Mouse (Mus musculus): ENCODE measurements around the gene Spred3. TPM values are rescaled to one million over a fixed set of nuclear protein-coding genes. Genes with fewer than 3 reads are reported as not detected.
A peak's percentile ranks its signal among the peaks of the same experiment; 100 is the strongest.

The Spred3 gene
- total RNA-seq, 2 experiments from 2014 or later = 41.8 to 62.4 TPM

DNA sequence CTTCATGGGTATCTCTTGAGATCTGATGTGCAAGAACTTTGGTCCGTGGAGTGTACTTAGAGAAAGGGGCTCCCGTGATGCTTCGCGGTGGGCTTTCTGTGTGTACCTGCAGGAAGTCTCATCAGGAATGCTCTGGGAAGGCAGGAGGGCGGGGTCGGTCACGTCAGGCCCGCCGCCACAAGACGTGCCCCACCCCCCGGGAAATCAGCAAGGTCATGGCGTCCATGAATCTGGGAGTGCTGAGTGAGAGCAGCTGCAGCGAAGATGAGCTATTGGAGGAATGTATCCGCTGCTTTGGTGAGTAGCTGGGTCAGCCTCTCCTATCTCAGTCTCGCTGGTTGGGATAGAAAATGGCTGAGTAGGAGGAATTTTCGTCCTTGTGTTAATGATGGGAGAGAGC, 32.8 kb downstream of the Spred3 start:
- intact Hi-C loops (cut with DNase I) = no loop called here
- DNase-seq (ENCODE audit: low spot score in 2 of 2) = no peak

- intact Hi-C loops (cut with DNase I) = loop anchor here (5.0 kb wide), 1 partner anchor 162 kb away; no protein-coding TSS in a partner anchor
- no peak for DNase-seq (ENCODE audit: low spot score in 2 of 2)
Observed at GRCm38 (mm10) chr7:29134693-29135386, 35.4 kb downstream of the Spred3 start, which contains the start of gene Rasgrp4. TSS of gene Rasgrp4 (plus strand) at chr7:29134851.

GRCm38 (mm10) chr7:29134230-29134629, 36.0 kb downstream of the Spred3 start:
- intact Hi-C loops (cut with DNase I) = loop anchor here (5.0 kb wide), 1 partner anchor 163 kb away; no protein-coding TSS in a partner anchor
- no peak for DNase-seq (ENCODE audit: low spot score in 2 of 2)

- intact Hi-C loops (cut with DNase I) = no loop called here
- no peak for DNase-seq (ENCODE audit: low spot score in 2 of 2)
Observed at GRCm38 (mm10) chr7:29128725-29129124, 41.5 kb downstream of the Spred3 start.

DNA sequence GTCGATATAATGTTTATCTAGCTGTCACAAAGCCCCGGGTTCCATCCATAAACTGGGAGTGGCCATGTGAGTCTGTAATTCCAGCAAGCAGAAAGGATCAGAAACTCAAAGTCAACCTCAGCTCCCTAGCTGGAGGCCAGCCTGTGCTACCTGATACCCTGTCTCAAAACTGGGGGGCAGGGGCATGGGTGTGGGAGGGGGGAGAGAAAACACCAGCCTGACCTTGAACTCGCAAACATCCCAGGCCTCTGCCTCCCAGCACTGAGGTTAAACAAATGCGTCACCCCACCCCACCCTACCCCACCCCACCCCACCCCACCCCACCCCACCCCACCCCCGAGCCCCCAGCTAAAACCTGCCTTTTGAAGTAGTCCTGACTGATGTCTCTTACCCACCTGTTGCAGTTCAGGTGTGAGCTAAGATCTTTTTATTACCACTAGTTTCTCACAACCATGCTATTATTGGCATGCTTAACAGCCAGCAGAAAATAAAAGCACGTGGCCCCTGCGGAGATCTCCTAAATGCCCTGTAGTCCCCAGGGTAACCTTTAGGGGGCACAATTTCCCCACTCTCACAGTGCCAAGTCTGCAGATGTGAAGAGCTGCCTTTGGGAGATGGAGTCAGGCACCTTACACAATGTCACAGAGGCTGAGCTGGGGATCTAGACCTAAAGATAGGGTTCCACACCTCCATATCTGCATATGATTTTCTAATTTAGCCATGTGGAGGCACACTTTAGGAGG, 43.9 kb downstream of the Spred3 start:
- peak; percentile 23 to 29 for DNase-seq (ENCODE audit: low spot score in 2 of 2)
- intact Hi-C loops (cut with DNase I) = no loop called here

DNA sequence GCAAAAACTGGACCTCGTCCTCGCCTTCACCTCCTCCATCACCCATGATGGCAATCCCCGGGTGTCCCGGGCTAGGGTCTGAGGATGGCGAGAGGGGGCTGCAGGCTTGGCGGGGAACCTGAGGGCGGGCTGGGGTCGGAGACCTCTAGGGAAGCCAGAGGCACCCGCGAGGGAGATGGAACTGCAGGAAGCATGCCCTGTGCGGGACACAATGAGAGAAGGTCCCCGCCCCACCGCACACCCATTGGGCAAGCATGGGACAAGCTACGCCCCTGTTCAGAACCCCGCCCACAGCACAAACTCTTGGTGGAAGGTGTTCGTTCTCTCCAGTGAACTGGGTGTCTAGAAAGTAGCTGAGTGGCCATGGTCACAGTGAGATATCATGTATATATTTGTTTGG, 45.2 kb downstream of the Spred3 start, which contains the start of gene Ryr1:
TSS of gene Ryr1 (minus strand) at position 210 of the 400 bp plus-strand sequence.
- DNase-seq (ENCODE audit: low spot score in 2 of 2) = no peak
- intact Hi-C loops (cut with DNase I) = no loop called here

DNA sequence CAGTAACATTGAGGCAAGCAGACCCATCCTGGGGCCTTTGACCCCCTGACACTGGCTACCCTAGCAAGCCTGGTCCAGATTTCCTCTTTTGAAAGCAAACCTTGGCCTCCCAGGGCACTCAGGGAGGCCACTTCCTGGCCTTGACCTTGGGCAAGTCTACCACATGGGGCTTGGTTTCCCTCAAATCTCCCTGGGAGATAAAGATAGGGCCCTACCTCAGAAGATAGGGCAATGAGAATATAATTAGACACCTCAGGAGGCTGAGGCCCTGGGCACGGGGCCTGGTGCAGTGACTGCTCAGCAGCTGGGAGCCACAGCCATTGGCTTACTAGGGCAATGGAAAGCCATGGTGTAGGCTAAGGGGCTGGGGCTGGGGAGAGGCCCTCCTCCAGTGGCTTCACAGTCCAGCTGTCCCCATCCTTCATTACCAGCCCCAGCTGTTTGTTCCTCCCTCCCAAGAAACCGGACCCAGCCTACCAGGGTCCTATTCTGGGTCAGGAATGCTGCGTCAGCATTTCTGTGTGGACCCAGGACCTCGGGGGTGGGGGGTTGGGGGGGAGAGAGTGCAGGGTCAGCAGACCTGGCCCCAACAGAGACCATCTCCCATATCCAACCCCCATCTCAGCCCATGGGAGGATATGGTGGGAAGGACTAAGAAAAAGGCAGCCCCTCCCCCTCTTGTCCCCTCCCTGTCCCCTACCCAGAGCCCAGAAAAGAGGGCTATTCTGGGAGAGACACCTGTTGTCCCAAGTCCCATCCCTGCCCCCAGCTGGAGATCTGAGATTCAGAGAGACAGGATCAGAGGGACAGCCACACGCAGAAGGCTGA, 46.5 kb downstream of the Spred3 start:
- intact Hi-C loops (cut with DNase I) = no loop called here
- DNase-seq (ENCODE audit: low spot score in 2 of 2) = no peak

DNA sequence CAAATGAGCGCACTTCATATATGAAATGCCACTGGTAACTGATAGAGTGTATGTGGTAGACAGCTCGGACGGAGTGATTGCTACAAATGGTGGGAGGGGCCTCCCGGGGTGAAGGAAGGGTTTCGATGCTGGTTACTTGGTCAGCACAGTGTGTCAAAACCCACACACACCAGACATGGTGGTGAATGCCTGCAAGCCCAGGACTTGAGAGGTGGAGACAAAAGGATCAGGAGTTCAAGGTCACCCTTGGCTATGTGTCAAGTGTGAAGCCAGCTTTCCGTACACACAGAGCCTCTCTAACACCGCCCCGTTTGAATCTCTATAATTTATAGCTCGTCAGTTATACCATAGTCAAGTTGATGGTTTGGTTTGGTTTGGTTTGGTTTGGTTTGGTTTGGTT, 47.4 kb downstream of the Spred3 start:
- intact Hi-C loops (cut with DNase I) = no loop called here
- no peak for DNase-seq (ENCODE audit: low spot score in 2 of 2)

GRCm38 (mm10) chr7:29119526-29119925, 50.7 kb downstream of the Spred3 start:
- intact Hi-C loops (cut with DNase I) = no loop called here
- DNase-seq (ENCODE audit: low spot score in 2 of 2) = no peak

DNA sequence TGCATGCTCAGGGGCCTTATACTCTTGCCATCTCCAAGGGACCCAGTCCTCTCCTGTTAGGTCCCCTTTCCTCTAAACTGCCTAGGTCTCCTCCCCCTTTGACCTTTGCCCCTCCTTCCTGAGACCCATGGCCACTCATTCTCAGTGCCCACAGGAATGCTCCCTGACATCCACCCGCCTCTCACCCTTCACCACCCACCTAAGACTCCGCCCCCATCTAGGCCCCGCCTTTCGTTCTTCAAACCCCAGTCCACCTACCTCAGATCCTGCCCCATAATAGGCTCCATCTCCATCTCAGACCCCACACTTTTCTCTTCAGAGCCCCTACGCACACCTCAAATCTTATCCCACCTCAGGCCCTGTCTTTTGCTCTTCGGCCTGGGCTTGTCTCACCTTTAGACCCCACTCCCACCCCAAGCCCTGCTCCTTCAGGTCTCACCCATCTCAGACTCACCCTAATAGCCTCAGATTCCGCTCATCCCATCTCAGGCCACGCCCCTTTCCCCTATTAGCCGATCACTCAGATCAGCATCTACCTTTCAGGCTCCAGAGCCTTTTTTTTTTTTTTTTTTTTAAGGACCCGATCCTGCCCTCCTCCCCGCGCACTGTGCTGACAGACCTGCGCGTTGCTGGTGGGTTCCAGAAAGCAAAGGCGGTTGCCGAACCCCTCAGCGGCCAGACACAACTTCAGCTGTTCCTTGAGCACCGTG, 51.9 kb downstream of the Spred3 start:
- intact Hi-C loops (cut with DNase I) = no loop called here
- no peak for DNase-seq (ENCODE audit: low spot score in 2 of 2)

GRCm38 (mm10) chr7:29108992-29109955, 60.9 kb downstream of the Spred3 start:
- DNase-seq (ENCODE audit: low spot score in 2 of 2) = peak; percentile 13 to 47

More at GRCm38 (mm10) chr7:29108992-29109955, 60.9 kb downstream of the Spred3 start:
- intact Hi-C loops (cut with DNase I) = no loop called here

Other genes starting within 250 kb of the Spred3 start
- gene Actn4, start 208.1 kb downstream of the Spred3 start, total RNA-seq (2021) = 100 to 1,000 TPM; 180 to 203 TPM
- gene Eif3k, start 188.5 kb downstream of the Spred3 start, total RNA-seq (2021) = 100 to 1,000 TPM; 169 to 194 TPM
- 1 to 10 TPM; 1.6 to 1.9 TPM for gene Map4k1, start 188.4 kb downstream of the Spred3 start, total RNA-seq (2021)
- gene Ryr1, start 45.2 kb downstream of the Spred3 start, total RNA-seq (2021) = 10 to 100 TPM in 1 of 2 experiments, 1 to 10 TPM in 1; 4.9 to 11.0 TPM
- gene Rasgrp4, start 35.6 kb downstream of the Spred3 start, total RNA-seq (2021) = 1 to 10 TPM in 1 of 2 experiments, under 1 TPM in 1; 0.89 to 2.5 TPM
- gene Fam98c, start 14.2 kb downstream of the Spred3 start, total RNA-seq (2021) = 10 to 100 TPM; 35.3 to 40.3 TPM
- 1 to 10 TPM in 1 of 2 experiments, under 1 TPM in 1; 0.88 to 1.4 TPM for gene Ggn, start 201 bp downstream of the Spred3 start, total RNA-seq (2021)
- 100 to 1,000 TPM; 126 to 136 TPM for gene Psmd8, start 10.3 kb upstream of the Spred3 start, total RNA-seq (2021)
- gene Catsperg1, start 43.6 kb upstream of the Spred3 start, total RNA-seq (2021) = under 1 TPM; 0.52 to 0.75 TPM
- 1 to 10 TPM; 2.4 to 4.1 TPM for gene Kcnk6, start 62.1 kb upstream of the Spred3 start, total RNA-seq (2021)
- 10 to 100 TPM; 48.6 to 54.6 TPM for gene Yif1b, start 67.9 kb upstream of the Spred3 start, total RNA-seq (2021)
- not detected for gene 2200002D01Rik, start 78.1 kb upstream of the Spred3 start, total RNA-seq (2021)
- 10 to 100 TPM; 23.5 to 26.2 TPM for gene Spint2, start 111.5 kb upstream of the Spred3 start, total RNA-seq (2021)
- 10 to 100 TPM; 15.9 to 24.7 TPM for gene Ppp1r14a, start 118.9 kb upstream of the Spred3 start, total RNA-seq (2021)
- gene Dpf1, start 133.5 kb upstream of the Spred3 start, total RNA-seq (2021) = 100 to 1,000 TPM in 1 of 2 experiments, 10 to 100 TPM in 1; 86.6 to 117 TPM

Measured in left cerebral cortex, postnatal 36 days (tissue).